8 mouse cellular contexts compared by ENCODE assay signal in the genomic region with DNA sequence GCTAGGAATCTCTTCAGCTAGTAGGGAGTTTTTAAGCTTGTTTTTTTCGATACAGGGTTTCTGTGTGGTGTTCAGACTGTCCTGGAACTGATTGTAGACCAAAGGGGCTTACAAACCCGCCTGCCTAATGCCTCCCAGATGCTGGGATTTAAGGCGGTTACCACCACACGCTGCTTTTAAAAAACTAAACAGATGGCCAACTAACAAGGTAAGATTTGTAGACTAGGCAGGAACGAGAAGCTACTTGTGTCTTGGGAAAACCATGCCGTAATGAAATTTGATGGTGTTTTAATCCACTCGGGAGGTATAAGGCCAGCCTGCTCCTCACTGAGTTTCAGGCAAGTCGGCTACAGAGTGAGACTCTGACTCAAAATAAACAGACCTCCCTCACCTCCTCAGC. TPM values are rescaled to one million over a fixed set of nuclear protein-coding genes. Genes with fewer than 3 reads are reported as not detected.
DNase-seq lines count a peak whose midpoint lies in the region; ATAC-seq and TF ChIP-seq lines count a peak whose summit lies in the region.

No protein-coding gene starts in this region.

- peaks cover 54% of the 10 kb centered on the region for H3K36me3 ChIP-seq in heart, embryonic 10.5 days
- peaks cover 59% of the 10 kb centered on the region for H3K36me3 ChIP-seq in C2C12 (ENCODE audit: control insufficient read depth, insufficient read depth)
- H3K36me3 ChIP-seq in embryonic facial prominence, embryonic 13.5 days, result peaks cover 65% of the 10 kb centered on the region
- peaks cover 17% of the 10 kb centered on the region for H3K36me3 ChIP-seq in intestine, embryonic 15.5 days
- peaks cover 22% of the 10 kb centered on the region; the same call in 1 of the 2 replicates for H3K36me3 ChIP-seq in midbrain, embryonic 15.5 days (replicated peaks)

- H3K4me2 ChIP-seq in embryonic facial prominence, embryonic 13.5 days, result peak overlapping the region; percentile 76
- peak overlapping the region; percentile 89 for H3K4me2 ChIP-seq in intestine, embryonic 15.5 days (replicated peaks)
- peak overlapping the region; percentile 94 for H3K4me2 ChIP-seq in midbrain, embryonic 15.5 days

- 24% methylated on average over 8 of the region's 8 CpGs for WGBS in heart, embryonic 10.5 days
- 10% methylated on average over 8 of the region's 8 CpGs for WGBS in embryonic facial prominence, embryonic 13.5 days
- 15% methylated on average over 8 of the region's 8 CpGs for WGBS in intestine, embryonic 15.5 days
- WGBS in midbrain, embryonic 15.5 days, result 21% methylated on average over 8 of the region's 8 CpGs

- no peaks in the 10 kb centered on the region for H3K27me3 ChIP-seq in heart, embryonic 10.5 days (ENCODE audit: insufficient read depth, poor library complexity, severe bottlenecking)
- H3K27me3 ChIP-seq in C2C12 (ENCODE audit: control insufficient read depth, insufficient read depth, insufficient read length), result no peaks in the 10 kb centered on the region
- no peaks in the 10 kb centered on the region for H3K27me3 ChIP-seq in embryonic facial prominence, embryonic 13.5 days
- H3K27me3 ChIP-seq in intestine, embryonic 15.5 days (replicated peaks), result no peaks in the 10 kb centered on the region
- H3K27me3 ChIP-seq in midbrain, embryonic 15.5 days (replicated peaks), result no peaks in the 10 kb centered on the region

- TF ChIP-seq CTCF in C2C12 (IDR thresholded peaks at IDR 0.05; ENCODE audit: control insufficient read depth, insufficient read depth, insufficient read length), result no peak

- ATAC-seq in embryonic facial prominence, embryonic 13.5 days (ENCODE audit: insufficient number of reproducible peaks, insufficient read depth, low FRiP score, low TSS enrichment, low read depth), result peak; percentile 72
- no peak; the same call in 1 of the 2 replicates for ATAC-seq in intestine, embryonic 15.5 days
- peak; percentile 64 for ATAC-seq in midbrain, embryonic 15.5 days (replicated peaks)

- H3K9me3 ChIP-seq in heart, embryonic 10.5 days, result no peaks in the 10 kb centered on the region
- no peaks in the 10 kb centered on the region for H3K9me3 ChIP-seq in embryonic facial prominence, embryonic 13.5 days
- no peaks in the 10 kb centered on the region for H3K9me3 ChIP-seq in intestine, embryonic 15.5 days
- H3K9me3 ChIP-seq in midbrain, embryonic 15.5 days, result no peaks in the 10 kb centered on the region

- H3K4me1 ChIP-seq in heart, embryonic 10.5 days, result peaks cover 16% of the 10 kb centered on the region
- H3K4me1 ChIP-seq in embryonic facial prominence, embryonic 13.5 days, result peaks cover 24% of the 10 kb centered on the region
- H3K4me1 ChIP-seq in intestine, embryonic 15.5 days (replicated peaks), result 0 out of 2 replicates have a peak, but pooled peaks cover 7% of the 10 kb centered on the region
- H3K4me1 ChIP-seq in midbrain, embryonic 15.5 days, result peaks cover 22% of the 10 kb centered on the region

- peak overlapping the region; percentile 90 for H3K9ac ChIP-seq in embryonic facial prominence, embryonic 13.5 days
- H3K9ac ChIP-seq in intestine, embryonic 15.5 days, result peak overlapping the region; percentile 78
- H3K9ac ChIP-seq in midbrain, embryonic 15.5 days, result peak overlapping the region; percentile 83

- peaks cover 14% of the 10 kb centered on the region for H3K79me3 ChIP-seq in C2C12 (ENCODE audit: low read depth)

- no peak for DNase-seq in heart, embryonic 10.5 days (ENCODE audit: low spot score)
- DNase-seq in heart, adult 18-20 months, result no peak
- DNase-seq in thymus, postnatal 36 days, result no peak
- no peak for DNase-seq in right cerebral cortex, postnatal 36 days (ENCODE audit: low spot score in 2 of 2)

- H3K27ac ChIP-seq in heart, embryonic 10.5 days, result peak overlapping the region; percentile 91
- peak overlapping the region; percentile 99 for H3K27ac ChIP-seq in embryonic facial prominence, embryonic 13.5 days
- H3K27ac ChIP-seq in intestine, embryonic 15.5 days, result peak overlapping the region; percentile 95
- H3K27ac ChIP-seq in midbrain, embryonic 15.5 days, result peak overlapping the region; percentile 89

- peak overlapping the region; percentile 84 for H3K4me3 ChIP-seq in heart, embryonic 10.5 days
- peak overlapping the region; percentile 78 for H3K4me3 ChIP-seq in C2C12 (ENCODE audit: insufficient read depth, poor library complexity, severe bottlenecking)
- H3K4me3 ChIP-seq in embryonic facial prominence, embryonic 13.5 days, result peak overlapping the region; percentile 79
- H3K4me3 ChIP-seq in intestine, embryonic 15.5 days (replicated peaks), result peak overlapping the region; percentile 67
- peak overlapping the region; percentile 57 for H3K4me3 ChIP-seq in midbrain, embryonic 15.5 days

- H3ac ChIP-seq in C2C12 (ENCODE audit: control insufficient read depth, insufficient read length, low read depth), result peak overlapping the region; percentile 63

- peaks cover 18% of the 10 kb centered on the region for H3K79me2 ChIP-seq in C2C12 (ENCODE audit: control insufficient read depth, insufficient read depth)

TF ChIP-seq in C2C12, 6 proteins besides CTCF, POLR2A, EP300 and RAD21:
- no peak for TF ChIP-seq MAX (IDR thresholded peaks at IDR 0.05)
- TF ChIP-seq USF1 (IDR thresholded peaks at IDR 0.05; ENCODE audit: low read depth), result no peak
- TF ChIP-seq CEBPB (IDR thresholded peaks at IDR 0.05; ENCODE audit: low read depth), result no peak
- no peak for TF ChIP-seq FOSL1 (IDR thresholded peaks at IDR 0.05; ENCODE audit: insufficient read depth, low read length, poor library complexity, severe bottlenecking)
- TF ChIP-seq MYOD1 (IDR thresholded peaks at IDR 0.05; ENCODE audit: control insufficient read depth, insufficient read length, low read depth), result no peak
- TF ChIP-seq MYOG (IDR thresholded peaks at IDR 0.05; ENCODE audit: control insufficient read depth, extremely low read depth, insufficient read length), result no peak

RNA-seq across cellular contexts. Expression of a gene that starts 0.5 kb away (rescaled TPM):
- polyA plus RNA-seq in heart, embryonic 10.5 days (2016; fragmentation: Nextera tagmentation; extraction: Ambion mirVana), result 114 and 150 TPM in 2 replicates
- total RNA-seq in heart, adult 18-20 months (2021), result 10 to 100 TPM; 46.1 to 48.5 TPM
- 296 TPM for polyA plus RNA-seq in C2C12 (2012; fragmentation: generic; extraction: Trizol)
- polyA plus RNA-seq in embryonic facial prominence, embryonic 13.5 days (2015; fragmentation: Nextera tagmentation; extraction: Ambion mirVana), result 169 and 173 TPM in 2 replicates
- polyA plus RNA-seq in intestine, embryonic 15.5 days (2015; fragmentation: Nextera tagmentation; extraction: Ambion mirVana), result 128 and 134 TPM in 2 replicates
- 106 and 121 TPM in 2 replicates for polyA plus RNA-seq in midbrain, embryonic 15.5 days (2015; fragmentation: Nextera tagmentation; extraction: Ambion mirVana)

RNA-seq across cellular contexts. Expression of a gene that starts 35.8 kb away (rescaled TPM):
- 15.3 and 17.7 TPM in 2 replicates for polyA plus RNA-seq in heart, embryonic 10.5 days (2016; fragmentation: Nextera tagmentation; extraction: Ambion mirVana)
- total RNA-seq in heart, adult 18-20 months (2021), result 10 to 100 TPM; 14.7 to 14.9 TPM
- polyA plus RNA-seq in C2C12 (2012; fragmentation: generic; extraction: Trizol), result 26.8 TPM
- polyA plus RNA-seq in embryonic facial prominence, embryonic 13.5 days (2015; fragmentation: Nextera tagmentation; extraction: Ambion mirVana), result 16.8 and 17.8 TPM in 2 replicates
- polyA plus RNA-seq in intestine, embryonic 15.5 days (2015; fragmentation: Nextera tagmentation; extraction: Ambion mirVana), result 8.4 and 10.5 TPM in 2 replicates
- polyA plus RNA-seq in midbrain, embryonic 15.5 days (2015; fragmentation: Nextera tagmentation; extraction: Ambion mirVana), result 12.8 and 13.6 TPM in 2 replicates

RNA-seq across cellular contexts. Expression of a gene that starts 52.3 kb away (rescaled TPM):
- 172 and 185 TPM in 2 replicates for polyA plus RNA-seq in heart, embryonic 10.5 days (2016; fragmentation: Nextera tagmentation; extraction: Ambion mirVana)
- 10 to 100 TPM; 92.4 to 97.6 TPM for total RNA-seq in heart, adult 18-20 months (2021)
- polyA plus RNA-seq in C2C12 (2012; fragmentation: generic; extraction: Trizol), result 67.6 TPM
- 146 and 149 TPM in 2 replicates for polyA plus RNA-seq in embryonic facial prominence, embryonic 13.5 days (2015; fragmentation: Nextera tagmentation; extraction: Ambion mirVana)
- 188 TPM in 2 replicates for polyA plus RNA-seq in intestine, embryonic 15.5 days (2015; fragmentation: Nextera tagmentation; extraction: Ambion mirVana)
- polyA plus RNA-seq in midbrain, embryonic 15.5 days (2015; fragmentation: Nextera tagmentation; extraction: Ambion mirVana), result 205 and 210 TPM in 2 replicates

RNA-seq across cellular contexts. Expression of a gene that starts 53.3 kb away (rescaled TPM):
- polyA plus RNA-seq in heart, embryonic 10.5 days (2016; fragmentation: Nextera tagmentation; extraction: Ambion mirVana), result 174 and 197 TPM in 2 replicates
- total RNA-seq in heart, adult 18-20 months (2021), result 100 to 1,000 TPM in 1 of 2 experiments, 10 to 100 TPM in 1; 83.7 to 107 TPM
- polyA plus RNA-seq in C2C12 (2012; fragmentation: generic; extraction: Trizol), result 110 TPM
- polyA plus RNA-seq in embryonic facial prominence, embryonic 13.5 days (2015; fragmentation: Nextera tagmentation; extraction: Ambion mirVana), result 231 and 255 TPM in 2 replicates
- polyA plus RNA-seq in intestine, embryonic 15.5 days (2015; fragmentation: Nextera tagmentation; extraction: Ambion mirVana), result 141 and 164 TPM in 2 replicates
- polyA plus RNA-seq in midbrain, embryonic 15.5 days (2015; fragmentation: Nextera tagmentation; extraction: Ambion mirVana), result 126 and 135 TPM in 2 replicates
